Mouse (Mus musculus) lung, adult 18-20 months (tissue): ENCODE data around the gene Nav2.

Source experiments
- DNase-seq, 2 experiments: peaks; one replicate each; pipeline ENCODE4 v3.0.0; 2022; ENCODE audit warnings: mixed read lengths in 2 of 2

Gene Nav2

DNA sequence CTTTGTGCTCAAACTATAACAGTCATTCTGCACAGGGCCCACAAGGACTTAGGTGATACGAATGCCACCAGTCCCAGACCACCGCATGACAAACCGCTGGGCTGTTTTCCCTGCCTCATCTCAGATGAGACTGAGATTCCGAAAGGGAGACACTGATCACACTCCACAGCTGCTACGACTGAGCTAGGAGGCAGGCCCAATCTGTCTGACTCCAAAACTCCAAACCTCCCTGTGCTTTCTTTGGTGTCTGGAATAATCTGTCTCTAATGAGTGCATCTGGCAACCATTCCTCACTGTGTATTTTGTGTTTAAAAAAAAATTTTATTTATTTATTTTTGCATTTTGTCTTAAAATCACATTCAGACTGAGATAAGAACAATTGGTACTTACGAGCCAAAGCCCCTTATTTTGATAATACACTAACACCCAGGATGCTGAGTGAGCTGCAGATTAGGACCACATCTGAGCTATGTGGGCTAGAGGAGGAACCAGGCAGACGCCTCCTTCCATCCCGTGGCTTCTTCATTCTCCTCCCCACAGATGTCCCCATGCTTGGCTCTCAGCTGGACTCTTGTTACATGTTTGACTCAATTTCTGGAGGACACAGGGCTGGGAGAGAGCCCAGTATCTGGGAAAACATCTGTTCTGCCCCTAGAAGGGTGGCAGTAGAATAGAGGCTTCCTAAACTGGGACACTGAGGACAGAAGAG, 149.9 kb downstream of the Nav2 start:
- DNase-seq = no peak

DNA sequence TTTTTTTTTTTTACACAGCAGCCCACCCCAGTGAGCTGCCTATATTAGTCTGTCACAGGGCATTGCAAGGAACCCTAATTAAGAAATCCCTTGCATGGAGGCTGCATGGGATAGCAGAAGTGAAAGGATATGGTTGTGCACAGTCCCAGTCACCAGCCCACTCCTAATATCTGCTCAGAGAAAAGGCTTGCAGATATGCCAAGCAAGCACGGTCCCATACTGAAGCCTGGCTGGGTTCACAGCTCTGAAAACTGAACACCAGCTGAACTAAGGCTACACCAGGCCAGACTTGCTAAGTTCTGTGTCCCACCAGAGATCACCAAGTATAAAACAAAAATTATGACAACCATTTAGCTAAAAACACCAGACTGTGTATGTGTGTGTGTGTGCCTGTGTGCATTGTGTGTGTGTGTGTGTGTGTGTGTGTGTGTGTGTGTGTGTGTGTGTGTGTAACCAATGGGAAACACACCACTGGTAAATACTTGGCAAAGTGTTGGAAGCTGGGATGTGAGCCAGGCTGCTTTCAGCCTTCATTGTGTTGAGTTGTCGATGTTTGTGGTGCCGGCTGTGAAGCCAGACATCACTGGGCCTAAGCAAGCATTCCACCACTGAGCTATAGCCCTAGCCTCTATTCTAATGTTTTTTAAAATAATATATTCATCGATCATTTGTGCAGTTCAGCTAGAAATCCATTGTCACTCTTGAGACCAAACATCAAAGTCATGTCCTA, 156.4 kb downstream of the Nav2 start:
- no peak for DNase-seq

- peak; percentile 17 to 26 for DNase-seq
Observed at GRCm38 (mm10) chr7:49065621-49066475, 157.3 kb downstream of the Nav2 start.

- DNase-seq = no peak
Observed at GRCm38 (mm10) chr7:49066828-49067227, 158.3 kb downstream of the Nav2 start.

DNA sequence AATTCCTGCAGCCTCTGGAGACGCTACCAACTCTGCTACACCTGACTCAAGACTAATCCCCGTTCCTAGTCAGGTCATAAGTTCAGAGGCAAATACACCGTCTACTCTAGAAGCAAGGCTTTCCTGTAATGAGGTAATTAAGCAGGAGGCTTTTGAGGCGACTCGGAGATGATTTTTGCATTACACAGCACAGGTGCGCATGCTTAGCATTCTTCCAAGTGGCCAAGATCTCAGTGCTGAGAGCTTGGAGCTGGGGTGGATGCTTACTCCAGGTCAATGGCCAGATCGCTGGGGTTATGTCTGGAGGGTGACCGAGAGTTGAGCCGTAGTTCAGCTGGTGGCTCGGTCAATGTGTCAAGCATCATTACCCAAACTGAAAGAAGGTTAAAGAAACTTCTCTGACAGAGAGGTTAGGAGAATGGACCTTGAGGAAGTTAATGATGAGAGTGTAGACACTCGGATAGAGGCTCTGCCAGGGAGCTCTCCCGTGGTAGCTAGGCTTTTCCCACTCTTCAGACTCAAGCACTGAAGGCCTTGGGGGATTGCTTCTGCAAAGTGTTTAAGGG, 161.0 kb downstream of the Nav2 start:
- no peak for DNase-seq

GRCm38 (mm10) chr7:49070621-49071020, 162.1 kb downstream of the Nav2 start:
- DNase-seq = no peak

DNA sequence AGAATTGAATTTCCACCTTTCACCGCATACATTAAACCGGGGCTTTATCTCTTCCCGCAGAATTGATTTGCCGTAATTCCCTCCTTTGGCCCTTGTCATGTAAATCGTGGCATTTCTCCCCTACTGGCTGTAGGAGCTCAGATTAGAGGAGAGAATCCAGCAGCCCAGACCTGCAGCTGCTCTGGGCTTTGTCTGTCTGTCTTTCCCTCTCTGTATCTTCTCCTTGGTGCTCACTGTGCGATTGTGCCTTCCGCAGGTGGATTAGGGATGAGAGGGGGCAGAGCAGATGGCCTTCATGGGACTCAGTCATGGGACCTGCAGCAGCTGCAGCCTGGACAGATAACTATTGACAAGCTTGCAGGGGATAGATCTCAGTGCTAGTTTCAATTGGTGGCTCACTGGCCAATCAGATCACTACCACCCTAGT, 162.6 kb downstream of the Nav2 start:
- no peak for DNase-seq

- DNase-seq = no peak
Observed at GRCm38 (mm10) chr7:49075333-49075934, 166.9 kb downstream of the Nav2 start.

GRCm38 (mm10) chr7:49076283-49076694, 167.8 kb downstream of the Nav2 start:
- no peak for DNase-seq

DNA sequence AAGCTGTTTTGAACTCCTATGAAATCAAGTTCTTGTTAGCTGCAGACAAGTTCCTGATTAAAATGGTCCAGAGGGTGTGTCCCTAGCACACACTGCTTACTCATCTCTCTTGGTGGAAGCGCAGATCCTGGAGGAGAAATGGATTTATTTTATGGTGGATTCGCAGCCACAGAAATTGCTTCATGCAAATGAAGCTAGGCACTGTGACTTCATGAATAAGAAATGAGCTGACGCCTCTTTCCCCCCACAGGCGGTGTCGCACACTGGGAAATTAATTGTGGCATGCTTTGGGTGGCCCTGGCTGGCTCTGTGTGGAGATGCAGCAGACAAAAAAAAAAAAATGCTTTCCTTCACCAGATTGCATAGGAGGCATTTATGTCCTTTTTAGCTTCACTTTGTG, 170.4 kb downstream of the Nav2 start:
- DNase-seq = no peak

DNA sequence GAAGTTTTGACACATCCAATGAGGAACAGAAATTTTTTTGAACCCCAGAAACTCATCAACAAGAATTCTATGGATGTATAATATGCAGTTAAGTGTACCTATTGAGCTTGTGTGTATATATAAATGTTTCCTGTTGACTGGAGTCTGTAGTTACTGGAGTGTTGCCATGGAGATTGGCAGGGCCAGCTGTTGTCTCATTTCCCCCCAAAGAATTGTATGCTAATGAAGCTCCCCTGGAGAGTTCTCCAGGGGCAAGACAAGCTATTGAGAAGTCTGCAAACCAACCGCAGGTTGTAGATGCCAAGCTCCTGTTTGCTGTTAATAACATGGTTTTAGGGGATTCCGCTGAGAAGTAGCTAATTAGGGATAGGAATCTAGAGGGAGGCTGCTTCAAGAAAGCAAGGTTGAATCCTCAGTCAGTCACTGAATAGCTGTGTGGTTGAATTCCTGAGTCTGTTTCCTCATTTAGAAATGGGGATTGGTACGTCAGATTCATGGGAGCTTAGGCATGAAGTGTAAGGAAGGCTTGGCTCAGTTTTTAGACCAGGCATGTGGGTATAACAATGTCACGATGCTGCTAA, 174.2 kb downstream of the Nav2 start:
- DNase-seq = no peak

- no peak for DNase-seq
Observed at GRCm38 (mm10) chr7:49084768-49085167, 176.3 kb downstream of the Nav2 start.

GRCm38 (mm10) chr7:49085759-49086158, 177.2 kb downstream of the Nav2 start:
- DNase-seq = no peak

DNA sequence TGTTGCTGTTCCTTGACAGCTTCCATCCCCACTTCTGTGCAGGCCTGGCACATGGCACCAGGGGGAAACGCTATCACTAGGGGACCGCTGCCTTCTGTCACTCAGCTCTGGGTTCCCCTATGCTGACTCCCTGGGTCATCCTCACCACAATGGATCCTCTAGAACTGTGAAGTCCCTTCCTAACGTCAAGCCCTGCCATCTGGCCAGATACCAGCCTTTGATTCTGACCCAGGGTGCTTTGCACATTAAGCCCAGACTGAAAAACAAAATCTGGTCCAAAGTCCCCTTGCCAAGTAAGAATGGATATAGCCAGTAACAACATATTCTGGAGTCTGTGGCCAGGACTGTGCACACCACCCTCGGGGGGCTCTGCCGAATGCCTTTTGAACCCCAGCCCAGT, 178.6 kb downstream of the Nav2 start:
- DNase-seq = no peak

DNA sequence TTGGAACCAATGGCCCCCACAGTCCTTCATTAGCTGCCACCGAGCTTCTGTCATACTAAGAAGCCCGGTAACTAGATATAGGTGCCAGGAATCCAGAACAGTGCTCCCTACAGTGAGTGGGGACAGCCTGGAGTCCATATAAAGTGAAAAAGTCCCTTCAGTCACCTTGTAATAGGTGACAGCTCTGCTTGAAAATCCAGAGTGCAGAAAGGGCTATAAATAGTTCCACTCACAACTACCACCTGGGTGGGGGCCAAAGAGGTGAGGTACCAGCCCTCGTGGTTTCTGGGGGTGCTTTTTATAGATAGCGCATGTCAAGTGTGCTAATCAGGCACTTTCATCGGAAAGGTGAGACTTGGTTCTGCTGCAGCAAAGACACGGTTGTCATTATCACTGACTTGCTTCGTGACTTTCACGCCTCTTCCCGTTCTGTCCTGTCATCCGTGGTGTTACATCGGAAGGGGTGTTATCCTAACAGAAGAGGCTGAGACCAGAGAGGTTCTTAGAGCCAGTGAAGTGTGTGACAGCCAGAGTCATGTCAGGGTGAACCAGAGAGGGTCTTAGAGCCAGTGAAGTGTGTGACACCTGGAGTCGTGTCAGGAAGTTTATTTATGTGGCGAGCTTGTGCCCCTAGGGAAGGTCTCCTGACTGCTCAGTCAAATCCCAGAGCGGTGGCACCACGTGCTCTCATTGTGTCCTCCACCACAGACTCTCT, 179.8 kb downstream of the Nav2 start:
- no peak for DNase-seq

DNA sequence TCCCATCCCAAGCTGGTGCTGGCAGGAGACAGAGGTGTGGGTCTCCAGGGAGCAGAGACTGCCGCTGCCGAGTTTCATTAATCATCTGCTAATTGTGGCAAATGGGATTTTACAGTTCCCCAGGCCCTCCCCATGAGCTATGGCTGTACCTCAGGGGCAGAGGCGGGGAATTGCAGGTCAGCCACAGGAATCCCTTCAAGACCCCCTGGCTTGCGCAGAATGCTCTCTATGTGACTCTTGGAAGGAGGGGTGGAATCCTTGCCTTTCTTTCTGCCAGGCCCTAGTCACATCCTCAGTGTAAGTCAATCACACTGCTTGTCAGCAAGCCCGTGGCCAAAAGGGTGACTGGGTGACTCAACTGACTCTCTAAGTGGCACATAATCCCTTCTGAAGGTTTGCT, 182.9 kb downstream of the Nav2 start:
- no peak for DNase-seq

GRCm38 (mm10) chr7:49091921-49092320, 183.4 kb downstream of the Nav2 start:
- DNase-seq = no peak

GRCm38 (mm10) chr7:49093596-49093995, 185.1 kb downstream of the Nav2 start:
- DNase-seq = peak in 1 of 2 experiments; percentile 11

DNA sequence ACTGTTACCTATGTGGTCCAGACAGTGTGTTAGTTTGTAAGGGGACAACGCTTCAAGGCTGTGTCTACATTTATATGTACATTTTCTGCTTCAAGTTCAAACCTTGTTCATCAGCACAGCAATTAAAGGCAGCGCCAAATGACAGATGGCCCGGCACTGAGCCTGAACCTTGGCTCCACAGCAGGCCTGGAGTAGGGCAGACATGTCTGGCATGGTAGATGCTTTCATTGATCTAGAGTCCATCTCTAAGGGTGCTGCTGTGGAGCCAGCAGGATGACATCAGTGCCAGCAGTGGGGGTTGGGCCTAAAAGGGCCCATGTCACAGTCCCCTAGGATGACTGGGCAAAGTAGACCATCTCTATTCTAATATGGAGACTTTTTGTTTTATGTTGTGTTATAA, 186.0 kb downstream of the Nav2 start:
- no peak for DNase-seq

- no peak for DNase-seq
Observed at GRCm38 (mm10) chr7:49101291-49101690, 192.8 kb downstream of the Nav2 start.

GRCm38 (mm10) chr7:49102223-49102622, 193.7 kb downstream of the Nav2 start:
- DNase-seq = no peak

DNA sequence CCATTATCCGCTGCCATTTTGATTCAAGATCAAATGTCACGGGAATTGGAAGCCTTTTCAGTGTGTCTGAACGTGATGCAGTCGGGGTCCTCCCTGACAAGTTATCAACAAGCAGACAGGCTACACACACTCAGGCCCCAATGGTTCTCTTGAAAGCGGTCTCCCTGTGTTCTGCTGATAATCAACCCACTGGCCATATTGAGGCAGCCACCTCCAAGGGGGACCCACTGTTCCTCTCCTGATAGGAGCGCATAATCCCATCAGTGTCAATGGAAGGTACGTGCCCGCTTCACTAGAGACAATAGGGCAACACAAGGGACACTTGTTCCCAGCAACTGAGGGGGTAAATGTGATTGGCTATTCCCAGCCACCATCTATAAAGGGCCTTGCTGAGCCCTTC, 195.9 kb downstream of the Nav2 start:
- no peak for DNase-seq
